Mouse (Mus musculus) sigmoid colon, adult 10 weeks (tissue): ENCODE results near the gene Kif2b. TPM values are rescaled to one million over a fixed set of nuclear protein-coding genes. Genes with fewer than 3 reads are reported as not detected.

Experiments used
- polyA plus RNA-seq: library from polyadenylated mRNA; stranded (reverse); fragments of 350-450 nt; fragmentation: Illumina TruSeq; extraction: RNeasy Lipid Tissue Mini Kit (QIAGEN cat#74804); gene quantifications from one replicate; pipeline ENCODE4 v1.2.3, GENCODE M21; 2014; ENCODE audit warnings: low read depth, low replicate concordance

The Kif2b gene
- polyA plus RNA-seq: not detected

GRCm38 (mm10) chr11:91577317-91577716 is at the start of gene Kif2b:
Gene Kif2b, minus strand, starts transcription at chr11:91577558.

